Mouse (Mus musculus) spleen, adult 2 months (tissue): Measurements from ENCODE around the gene Fastkd3.

ENCODE experiments used
- CTCF ChIP-seq: fragments of 200-500 bp; IDR thresholded peaks from 2 replicates; pipeline ENCODE4 v1.5.1; 2011; ENCODE audit warnings: mild to moderate bottlenecking, inconsistent platforms; ENCODE audit not compliant: insufficient read depth, insufficient read length, insufficient replicate concordance; ENCODE audit errors: extremely low read depth
- POLR2A ChIP-seq: fragments of 200-500 bp; IDR thresholded peaks from 2 replicates; pipeline ENCODE4 v1.6.1; 2011; ENCODE audit warnings: low read depth, low read length, inconsistent platforms

GRCm38 (mm10) chr13:68605689-68606126 lies 23.7 kb downstream of the Fastkd3 start:
- TF ChIP-seq POLR2A (no peak), CTCF (no peak)
